Mouse (Mus musculus) right cerebral cortex, postnatal 14 days (tissue): Measurements from ENCODE around the gene Magea5.
"Not testable (repeated sequence)": the region's sequence is repeated elsewhere in the genome, so short reads cannot be mapped to it uniquely, and the experiment has no call there.

Source experiments
- DNase-seq: peaks from one replicate; pipeline ENCODE4 v3.0.0; 2022

Gene Magea5

GRCm38 (mm10) chrX:155063045-155063444 is at the start of gene Magea5:
TSS of gene Magea5 (minus strand) at chrX:155063145.
- not testable (repeated sequence) for DNase-seq

- DNase-seq = no peak
Observed at GRCm38 (mm10) chrX:155098024-155098423, 35.1 kb upstream of the Magea5 start.

DNA sequence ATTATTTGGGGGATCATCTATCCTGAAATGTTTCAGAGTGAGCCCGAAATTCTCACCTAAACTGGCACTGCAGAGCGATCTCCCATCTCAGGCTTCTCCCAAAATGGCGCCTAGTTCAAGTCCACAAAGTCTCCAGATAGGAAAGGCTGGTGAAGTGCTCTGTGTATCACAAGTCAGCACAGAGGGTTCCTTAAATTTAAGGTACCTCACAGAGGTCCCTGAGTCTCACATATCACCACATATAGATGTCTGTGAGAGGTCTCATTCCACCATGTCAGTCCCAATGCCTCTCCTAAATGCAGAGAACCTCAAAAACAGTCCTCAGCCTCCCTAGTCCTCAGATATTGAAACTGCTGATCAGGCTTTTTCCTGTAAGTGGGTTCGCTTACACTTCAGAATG is 30.6 kb upstream of the Magea5 start, which contains the start of gene Magea2:
Gene Magea2, minus strand, starts transcription at position 101 of the 400 bp plus-strand sequence.
- DNase-seq = not testable (repeated sequence)

GRCm38 (mm10) chrX:155089693-155090092 is 26.7 kb upstream of the Magea5 start, which contains the start of gene Magea1:
TSS of gene Magea1 (minus strand) at chrX:155089793.
- DNase-seq = not testable (repeated sequence)
